Mouse (Mus musculus): Measurements from ENCODE around the gene Cacna1d. TPM values are rescaled to one million over a fixed set of nuclear protein-coding genes. Genes with fewer than 3 reads are reported as not detected.

Gene Cacna1d
- total and polyA plus RNA-seq, 3 experiments, result 0.04 to 0.66 (median 0.08) TPM

- TF ChIP-seq MYC (IDR thresholded peaks at IDR 0.05; ENCODE audit: low read depth, low read length) (no peak), MAZ (IDR thresholded peaks at IDR 0.05; ENCODE audit: low read depth, low read length) (no peak)
- no peaks in the 10 kb centered on the region for H3K27me3 ChIP-seq (replicated peaks)
- H3K79me2 ChIP-seq (replicated peaks; ENCODE audit: control insufficient read depth, extremely low read depth, insufficient read depth, poor library complexity, severe bottlenecking), result no peaks in the 10 kb centered on the region
- H3K4me2 ChIP-seq (ENCODE audit: insufficient read depth, low read depth, poor library complexity, severe bottlenecking), result no peak overlapping the region
- H3K4me3 ChIP-seq (replicated peaks in 1 of 3; ENCODE audit: low read depth in 2 of 3, low read length in 2 of 3, poor library complexity in 1 of 3), result no peak overlapping the region
- DNase-seq (ENCODE audit: extremely low read depth), result no peak
- in situ Hi-C loops (cut with MboI; ENCODE audit: low pct_ligation_motif_present, low pct_unique_long_range_greater_than_20kb, low sequenced_read_pairs) (no loop called here), dilution Hi-C loops (cut with MboI; ENCODE audit: extremely low pct_ligation_motif_present, extremely low pct_unique_long_range_greater_than_20kb, low sequenced_read_pairs) (no loop called here)
- peaks cover 8 to 36% of the 10 kb centered on the region in 2 experiments for H3K4me1 ChIP-seq (ENCODE audit: control insufficient read depth in 1 of 2, insufficient read depth in 2 of 2)
- H3K36me3 ChIP-seq (replicated peaks in 1 of 2; ENCODE audit: control insufficient read depth in 1 of 2, insufficient read depth in 1 of 2, low read length in 1 of 2), result no peaks in the 10 kb centered on the region
- H3K9ac ChIP-seq (ENCODE audit: insufficient read depth, low read depth), result no peak overlapping the region
- no peak overlapping the region for H3K27ac ChIP-seq (ENCODE audit: insufficient read depth, low read depth)
- H3K9me3 ChIP-seq (replicated peaks; ENCODE audit: low read length), result no peaks in the 10 kb centered on the region
Observed at GRCm38 (mm10) chr14:30009864-30010560, 481.2 kb downstream of the Cacna1d start.

GRCm38 (mm10) chr14:30008733-30009575 is 482.3 kb downstream of the Cacna1d start, which contains the start of the genes Il17rb and Chdh:
Gene Il17rb (minus strand): TSS chr14:30008896.
Gene Chdh (plus strand): TSS chr14:30009023.
- H3K79me2 ChIP-seq (replicated peaks; ENCODE audit: control insufficient read depth, extremely low read depth, insufficient read depth, poor library complexity, severe bottlenecking), result no peaks in the 10 kb centered on the region
- H3K27ac ChIP-seq (ENCODE audit: insufficient read depth, low read depth), result no peak within 1 kb of the TSS
- dilution Hi-C loops (cut with MboI; ENCODE audit: extremely low pct_ligation_motif_present, extremely low pct_unique_long_range_greater_than_20kb, low sequenced_read_pairs), result no loop called here
- no peak within 1 kb of the TSS for H3K4me3 ChIP-seq (replicated peaks in 1 of 3; ENCODE audit: low read depth in 2 of 3, low read length in 2 of 3, poor library complexity in 1 of 3)
- no peaks in the 10 kb centered on the region for H3K36me3 ChIP-seq (replicated peaks in 1 of 2; ENCODE audit: control insufficient read depth in 1 of 2, insufficient read depth in 1 of 2, low read length in 1 of 2)
- H3K4me2 ChIP-seq (ENCODE audit: insufficient read depth, low read depth, poor library complexity, severe bottlenecking), result no peak within 1 kb of the TSS
- TF ChIP-seq MEF2A (IDR thresholded peaks at IDR 0.05; ENCODE audit: borderline replicate concordance, low read depth, low read length) (no peak), MAZ (IDR thresholded peaks at IDR 0.05; ENCODE audit: low read depth, low read length) (no peak), ZC3H11A (IDR thresholded peaks at IDR 0.05; ENCODE audit: low read depth, low read length) (no peak), HCFC1 (IDR thresholded peaks at IDR 0.05; ENCODE audit: low read depth, low read length) (no peak), UBTF (IDR thresholded peaks at IDR 0.05; ENCODE audit: low read depth, low read length) (no peak), GABPA (IDR thresholded peaks at IDR 0.05; ENCODE audit: insufficient replicate concordance, low read depth, low read length) (no peak), PAX5 (IDR thresholded peaks at IDR 0.05; ENCODE audit: low read length) (no peak), MYC (IDR thresholded peaks at IDR 0.05; ENCODE audit: low read depth, low read length) (no peak), CHD1 (IDR thresholded peaks at IDR 0.05; ENCODE audit: low read depth, low read length) (no peak), TCF12 (IDR thresholded peaks at IDR 0.05; ENCODE audit: low read depth, low read length) (no peak)
- in situ Hi-C loops (cut with MboI; ENCODE audit: low pct_ligation_motif_present, low pct_unique_long_range_greater_than_20kb, low sequenced_read_pairs), result no loop called here
- H3K9me3 ChIP-seq (replicated peaks; ENCODE audit: low read length), result no peaks in the 10 kb centered on the region
- peaks cover 0 to 36% of the 10 kb centered on the region in 2 experiments; a peak in 2 of 4 replicates for H3K4me1 ChIP-seq (ENCODE audit: control insufficient read depth in 1 of 2, insufficient read depth in 2 of 2)
- DNase-seq (ENCODE audit: extremely low read depth), result no peak
- H3K9ac ChIP-seq (ENCODE audit: insufficient read depth, low read depth), result no peak within 1 kb of the TSS
- H3K27me3 ChIP-seq (replicated peaks), result no peaks in the 10 kb centered on the region

Data from CH12.LX (cell line).